Mouse (Mus musculus): ENCODE measurements around the gene Hnrnpl.

The Hnrnpl gene

DNA sequence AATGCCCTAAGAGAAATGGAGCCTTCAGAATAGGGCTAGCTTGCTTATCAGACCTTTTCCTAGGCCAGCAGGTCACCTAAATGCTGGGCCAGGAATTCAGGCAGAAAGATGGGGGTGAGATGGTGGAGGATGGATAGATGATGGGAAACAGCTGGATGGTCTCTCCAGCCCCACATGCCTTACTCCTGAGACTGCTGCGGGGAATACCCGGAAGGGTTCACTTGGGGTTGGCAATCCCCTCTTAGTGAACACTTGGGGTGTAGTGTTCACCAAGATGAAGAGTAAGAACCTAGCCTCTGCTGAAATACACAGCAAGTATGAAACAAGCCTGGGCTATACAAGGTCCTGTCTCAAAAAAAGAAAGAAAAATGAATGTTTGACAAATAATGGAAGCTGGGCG, 19.1 kb upstream of the Hnrnpl start:
- no peak for DNase-seq (ENCODE audit: low read depth in 2 of 2, low spot score in 2 of 2)

DNA sequence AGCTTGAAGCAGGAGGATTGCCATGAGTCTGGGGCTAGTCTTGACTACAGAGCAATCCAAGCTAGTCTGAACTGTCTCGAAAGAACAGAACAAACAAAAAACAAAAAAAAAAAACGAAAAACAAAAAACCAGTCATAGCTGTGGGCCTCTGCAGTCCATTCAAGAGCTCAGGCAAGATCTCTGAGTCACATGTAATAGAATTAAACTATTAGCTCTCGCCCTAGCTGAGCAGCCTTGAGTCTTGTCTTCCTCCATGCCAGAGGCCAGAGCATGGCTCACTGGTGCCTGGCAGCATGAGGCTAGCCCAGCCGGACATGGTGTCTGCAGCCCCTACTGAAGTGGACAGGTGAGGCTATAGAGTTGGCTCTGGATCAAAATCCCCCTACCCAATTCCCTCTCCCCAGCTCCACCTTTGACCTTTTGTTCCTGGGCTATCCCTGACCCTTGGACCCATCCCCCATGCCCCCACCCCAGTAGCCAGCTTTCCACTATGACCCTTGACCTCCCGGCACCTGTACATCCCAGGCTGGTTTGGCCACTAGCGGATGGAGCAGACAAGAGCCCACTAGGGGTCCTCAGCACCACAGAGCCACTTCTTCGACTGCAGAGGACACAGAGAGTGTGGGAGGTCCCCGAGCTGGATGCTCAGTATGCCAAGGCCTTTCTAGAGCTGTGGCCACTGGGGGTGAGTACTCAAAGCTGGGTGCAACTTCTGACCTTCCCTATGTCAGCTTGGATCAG, 18.1 kb upstream of the Hnrnpl start:
- no peak for DNase-seq (ENCODE audit: low read depth in 2 of 2, low spot score in 2 of 2)

DNA sequence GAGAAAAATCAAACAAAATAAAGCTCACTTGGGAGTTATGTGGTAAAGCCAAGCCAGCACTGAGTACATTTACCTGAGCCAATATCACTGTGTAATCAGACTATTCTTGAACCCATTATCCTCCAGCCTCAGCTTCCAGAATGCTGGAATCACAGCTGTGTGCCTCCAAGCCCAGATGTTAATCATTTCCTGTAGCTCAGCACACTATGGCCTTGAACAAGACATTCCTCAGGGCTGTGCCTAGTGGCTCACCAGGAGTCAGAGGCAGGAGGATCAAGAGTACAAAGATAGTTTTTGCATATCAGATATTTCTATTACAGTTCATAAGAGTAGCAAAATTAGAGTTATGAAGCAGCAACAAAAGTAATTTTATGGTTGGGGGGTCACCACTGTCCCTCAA, 16.6 kb upstream of the Hnrnpl start:
- DNase-seq (ENCODE audit: low read depth in 2 of 2, low spot score in 2 of 2) = no peak

DNA sequence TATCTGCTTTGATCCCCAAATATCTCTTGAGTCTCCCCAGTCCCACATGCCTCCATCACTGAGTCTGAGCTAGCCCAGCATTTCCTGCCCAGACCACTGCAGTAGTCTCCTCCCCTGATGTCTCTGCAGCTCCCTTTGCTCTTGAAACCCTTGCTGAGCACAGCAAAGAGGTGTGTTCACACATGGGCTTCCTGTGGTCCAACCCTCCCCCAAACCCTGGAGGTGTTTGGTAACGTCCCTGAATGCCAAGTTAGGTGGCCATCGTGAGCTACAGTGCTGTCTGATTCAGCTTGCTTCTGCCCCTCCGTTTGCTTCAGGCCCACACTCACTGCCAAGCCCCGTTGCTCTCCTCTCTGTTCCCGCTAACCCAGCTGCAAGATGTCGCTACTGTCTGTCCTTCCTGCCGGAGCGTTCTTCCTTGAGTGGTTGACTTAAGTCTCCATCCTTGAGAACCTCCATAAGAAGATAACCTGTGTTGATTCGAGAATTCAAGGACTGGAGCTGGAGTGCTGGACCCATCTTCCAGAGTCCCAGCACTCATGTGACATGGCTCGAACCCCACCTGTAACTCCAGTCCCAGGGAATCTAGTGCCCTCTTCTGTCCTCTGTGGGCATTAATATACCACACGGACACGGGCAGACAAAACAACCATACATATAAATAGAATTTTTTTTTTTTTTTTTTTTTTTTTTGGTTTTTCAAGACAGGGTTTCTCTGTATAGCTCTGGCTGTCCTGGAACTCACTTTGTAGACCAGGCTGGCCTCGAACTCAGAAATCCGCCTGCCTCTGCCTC, 15.8 kb upstream of the Hnrnpl start:
- peak; percentile 53 to 59 for DNase-seq (ENCODE audit: low read depth in 2 of 2, low spot score in 2 of 2)

DNA sequence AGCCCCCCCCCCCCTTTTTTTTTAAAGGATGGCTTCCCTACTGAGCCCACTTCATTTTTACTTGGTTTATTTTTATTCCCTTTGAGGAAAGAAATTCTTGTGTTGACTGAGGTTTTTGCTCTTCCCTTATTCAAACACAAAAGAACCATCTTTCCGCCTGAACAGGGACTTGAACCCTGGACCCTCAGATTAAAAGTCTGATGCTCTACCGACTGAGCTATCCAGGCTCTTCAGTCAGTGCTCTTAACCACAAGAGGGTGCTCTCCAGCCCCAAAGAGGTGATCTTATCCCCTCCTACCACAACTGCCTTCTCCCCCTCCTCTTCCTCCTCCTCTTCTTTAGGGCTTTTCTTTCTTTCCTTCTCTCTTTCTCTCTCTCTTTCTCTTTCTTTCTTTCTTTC, 14.5 kb upstream of the Hnrnpl start:
- DNase-seq (ENCODE audit: low read depth in 2 of 2, low spot score in 2 of 2) = no peak

DNA sequence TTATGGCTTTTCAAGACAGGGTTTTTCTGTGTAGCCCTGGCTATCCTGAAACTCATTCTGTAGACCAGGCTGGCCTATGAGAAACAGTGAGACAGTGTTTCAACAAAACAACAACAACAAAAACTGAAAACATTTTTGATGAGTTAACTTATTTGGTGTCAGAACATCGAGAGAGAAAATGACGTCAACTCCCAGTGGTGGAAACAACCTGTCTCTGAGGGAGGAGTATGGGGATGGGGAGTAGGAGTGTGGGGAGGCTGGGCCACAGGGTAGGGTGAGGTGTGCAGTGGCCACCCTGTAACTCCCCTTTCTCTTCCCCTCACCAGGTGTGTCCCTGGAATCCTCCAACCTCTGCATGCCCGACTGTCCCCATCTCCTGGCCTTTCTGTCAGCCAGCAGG, 13.8 kb upstream of the Hnrnpl start:
- DNase-seq (ENCODE audit: low read depth in 2 of 2, low spot score in 2 of 2) = no peak

DNA sequence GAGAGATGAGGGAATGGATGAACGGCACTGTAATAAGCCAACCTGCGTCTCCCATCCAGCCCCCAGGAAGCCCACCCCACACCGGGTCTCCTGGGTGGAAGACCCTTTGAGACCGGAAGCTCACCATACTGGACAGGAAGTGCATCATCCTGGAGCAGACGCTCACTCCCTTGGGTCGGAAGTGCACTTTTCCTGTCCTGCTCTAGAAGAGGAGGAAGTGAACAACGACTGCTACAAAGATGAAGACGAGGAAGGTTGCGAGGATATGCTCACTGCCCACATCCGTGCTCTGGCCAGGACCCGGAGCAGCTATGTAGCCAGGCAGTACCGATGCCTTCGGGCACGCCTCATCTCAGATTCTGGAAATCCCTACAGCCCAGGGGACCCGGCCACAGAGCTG, 12.5 kb upstream of the Hnrnpl start:
- DNase-seq (ENCODE audit: low read depth in 2 of 2, low spot score in 2 of 2) = no peak

DNA sequence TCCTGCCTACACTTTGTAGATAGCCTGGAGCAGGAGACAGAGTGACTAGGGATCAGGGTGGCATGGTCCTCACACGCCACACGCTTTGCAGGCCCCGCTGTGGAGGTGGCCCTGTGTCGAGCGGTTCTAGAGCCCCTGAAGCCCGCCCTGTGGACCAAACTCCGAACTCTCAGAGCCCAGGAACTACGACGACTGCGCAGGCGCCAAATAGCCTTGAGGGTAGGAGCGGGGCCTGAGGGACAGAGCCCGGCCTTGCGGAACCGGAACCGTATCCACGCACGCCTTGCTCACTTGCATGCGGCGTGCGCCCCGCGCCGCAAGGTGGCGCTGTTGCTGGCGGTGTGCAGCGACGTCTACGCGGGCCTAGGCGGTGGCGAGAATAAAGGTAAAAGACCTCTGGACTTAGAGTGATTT, 11.8 kb upstream of the Hnrnpl start:
- peak; percentile 69 for DNase-seq (ENCODE audit: low read depth in 2 of 2, low spot score in 2 of 2)

DNA sequence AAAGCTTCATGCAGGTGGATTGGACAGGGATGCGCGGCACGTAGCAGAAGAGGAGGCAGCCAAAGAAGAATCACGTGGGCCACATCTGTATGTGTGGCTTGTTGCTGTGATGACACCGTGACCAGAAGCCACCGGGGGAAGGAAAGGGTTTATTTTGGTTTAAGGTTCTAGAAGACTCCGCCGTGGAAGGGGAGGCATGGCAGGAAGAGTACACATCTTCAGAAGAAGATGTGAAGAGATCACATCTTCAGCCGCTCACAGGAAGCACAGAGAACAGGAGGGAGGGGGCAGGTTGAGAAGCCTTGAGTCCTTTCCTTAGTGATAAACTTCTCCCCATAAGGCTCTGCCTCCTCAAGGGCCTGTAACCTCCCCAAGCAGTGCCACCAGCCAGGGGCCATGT, 8.3 kb upstream of the Hnrnpl start:
- no peak for DNase-seq (ENCODE audit: low read depth in 2 of 2, low spot score in 2 of 2)

DNA sequence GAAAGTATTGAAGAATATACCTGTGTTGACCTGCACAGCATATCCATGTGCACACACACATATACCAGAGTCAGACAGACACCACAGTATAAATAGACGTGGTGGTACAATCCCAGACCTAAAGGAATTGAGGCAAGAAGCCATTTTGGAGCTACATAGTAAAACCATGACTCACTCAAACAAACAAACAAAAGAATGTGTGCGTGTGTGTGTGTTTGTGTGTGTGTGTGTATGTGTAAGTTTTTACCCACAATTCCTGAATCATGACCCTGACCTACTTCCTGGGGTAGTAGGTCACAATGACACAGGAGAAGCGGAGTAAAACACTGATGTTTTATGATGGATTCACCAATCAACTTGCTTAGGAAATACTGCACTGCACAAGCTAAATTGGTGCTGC, 6.9 kb upstream of the Hnrnpl start:
- no peak for DNase-seq (ENCODE audit: low read depth in 2 of 2, low spot score in 2 of 2)

DNA sequence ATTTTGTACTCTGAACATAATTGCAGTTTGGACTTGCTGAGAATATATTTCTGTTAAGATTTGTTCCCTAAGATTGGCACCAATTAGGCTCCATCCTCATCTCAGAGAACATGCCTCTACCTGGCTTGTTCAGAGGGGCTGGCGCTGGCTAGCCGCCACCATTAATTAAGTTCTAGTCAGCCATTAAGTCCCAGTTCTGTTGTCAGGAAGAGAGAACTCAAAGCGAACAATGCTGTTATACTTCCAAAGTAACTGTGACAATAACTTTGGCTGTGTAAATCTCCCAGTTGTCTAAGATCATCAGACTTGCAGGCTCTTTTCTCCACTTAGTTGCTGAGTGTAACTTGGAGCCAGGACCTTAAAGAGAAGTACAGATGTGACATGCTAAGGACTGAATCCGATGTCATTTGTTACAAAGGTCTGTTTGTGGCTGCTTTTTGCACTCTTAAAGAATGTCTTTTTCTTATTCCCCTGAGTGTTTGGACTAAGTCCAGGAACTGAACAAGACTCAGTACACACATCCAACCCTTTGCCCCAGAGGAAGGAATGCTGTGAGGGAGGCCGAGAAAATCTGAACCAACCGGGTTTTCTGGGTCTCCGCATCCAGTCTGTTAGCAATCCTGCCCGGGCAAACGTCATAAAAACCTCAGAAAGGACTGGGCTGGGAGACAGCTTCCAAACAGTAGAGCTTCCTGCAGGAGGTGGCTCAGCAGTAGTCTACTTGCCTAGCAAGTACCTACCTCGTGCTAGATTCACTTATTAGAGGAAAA, 6.3 kb upstream of the Hnrnpl start:
- no peak for DNase-seq (ENCODE audit: low read depth in 2 of 2, low spot score in 2 of 2)

DNA sequence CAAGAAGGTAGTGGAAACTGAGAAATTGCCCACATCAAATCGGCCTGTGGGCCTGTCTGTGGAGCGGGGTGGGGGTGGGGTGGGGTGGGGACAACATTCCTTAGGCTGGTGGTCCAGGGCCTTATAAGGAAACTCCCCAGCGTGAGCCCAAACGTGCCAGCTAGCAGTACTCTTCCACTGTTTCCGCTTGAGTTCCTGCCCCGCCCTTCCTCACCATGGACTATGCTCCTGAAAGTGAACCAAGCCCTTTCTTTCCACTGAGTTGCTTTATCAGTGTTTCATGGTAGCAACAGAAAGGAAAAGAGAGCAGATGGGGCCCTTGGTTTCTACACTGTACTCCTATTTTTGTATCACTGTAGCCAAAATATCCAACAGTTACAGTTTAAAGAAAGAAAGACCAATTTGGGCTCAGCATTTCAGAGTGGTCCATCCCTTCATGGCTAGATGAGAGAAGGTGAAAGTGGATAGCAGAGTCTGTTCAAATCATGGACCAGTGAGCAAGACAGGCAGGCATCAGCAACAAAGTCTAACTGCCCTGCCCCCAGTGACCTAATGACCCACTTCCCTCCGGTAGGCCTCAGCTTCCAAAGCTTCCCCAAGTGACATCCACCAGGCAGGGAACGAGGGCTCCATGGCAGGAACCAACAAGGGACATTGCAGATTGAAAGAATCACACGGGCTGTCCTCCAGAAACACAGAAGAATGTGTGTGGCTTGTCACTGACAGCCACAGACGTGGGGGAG, 5.3 kb upstream of the Hnrnpl start:
- DNase-seq (ENCODE audit: low read depth in 2 of 2, low spot score in 2 of 2) = no peak

DNA sequence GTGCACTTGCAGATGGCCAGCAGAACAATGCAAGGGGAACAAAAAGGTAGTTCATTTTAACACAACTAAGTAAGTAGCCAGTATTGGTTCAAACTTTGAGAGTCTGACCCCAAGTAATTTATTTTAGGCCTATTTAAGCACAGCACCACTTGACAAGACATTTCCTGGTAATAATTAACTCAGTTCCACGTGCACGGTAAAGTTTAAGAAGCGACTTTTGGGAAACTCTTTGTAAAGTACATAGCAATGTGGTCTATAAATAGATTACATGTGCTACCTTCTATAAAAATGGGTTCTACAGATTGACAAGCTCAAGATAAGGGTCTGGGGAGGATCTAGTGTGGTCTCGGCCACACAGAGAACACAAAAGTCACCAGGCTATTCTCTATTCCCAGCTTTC, 4.6 kb upstream of the Hnrnpl start:
- no peak for DNase-seq (ENCODE audit: low read depth in 2 of 2, low spot score in 2 of 2)

DNA sequence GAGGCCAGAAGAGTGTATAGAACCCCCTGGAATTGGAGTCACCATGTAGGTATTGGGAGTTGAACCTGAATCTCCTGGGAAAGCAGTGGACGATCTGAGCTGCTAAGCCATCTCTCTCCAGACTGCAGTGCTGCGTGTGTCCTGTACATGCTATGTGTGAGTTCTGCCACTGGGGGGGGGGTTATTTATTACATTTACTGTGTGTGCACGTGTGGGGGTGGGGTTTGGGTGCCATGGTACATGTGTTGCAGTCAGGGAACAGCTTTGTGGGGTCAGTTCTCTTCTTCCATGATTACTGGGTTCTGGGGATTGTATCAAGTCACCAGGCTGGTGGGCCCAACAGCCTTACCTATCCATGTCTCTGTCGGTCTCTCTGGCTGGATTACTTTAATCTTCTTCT, 1.5 kb upstream of the Hnrnpl start:
- DNase-seq (ENCODE audit: low read depth in 2 of 2, low spot score in 2 of 2) = no peak

DNA sequence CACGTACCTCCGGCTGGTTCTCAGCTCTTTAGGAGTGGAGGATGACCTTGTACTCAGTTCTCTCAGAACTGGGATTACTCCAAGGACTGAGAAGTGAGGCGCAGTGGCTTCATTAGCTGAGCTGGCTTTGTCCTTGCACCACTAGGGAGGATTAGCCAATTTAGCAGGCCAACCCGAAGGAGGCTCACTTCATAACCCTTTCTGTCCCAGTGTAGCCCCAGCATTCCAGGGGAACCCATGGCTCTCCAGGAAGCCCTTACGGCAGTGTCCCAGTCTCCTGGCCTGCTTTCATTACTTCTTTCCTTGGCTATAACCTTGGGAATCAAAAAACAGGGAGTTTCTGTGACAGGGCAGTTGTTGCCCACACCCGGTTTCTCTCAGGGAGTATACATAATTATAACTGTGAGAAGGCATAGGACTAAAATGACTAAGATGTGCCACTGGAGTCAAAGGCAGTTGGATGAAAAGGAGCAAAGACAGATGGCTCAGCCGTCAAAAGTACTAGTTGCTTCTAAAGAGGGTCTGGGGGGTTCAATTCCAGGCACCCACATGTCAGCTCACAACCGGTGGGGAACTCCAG, 610 bp upstream of the Hnrnpl start:
- DNase-seq (ENCODE audit: low read depth in 2 of 2, low spot score in 2 of 2) = no peak

DNA sequence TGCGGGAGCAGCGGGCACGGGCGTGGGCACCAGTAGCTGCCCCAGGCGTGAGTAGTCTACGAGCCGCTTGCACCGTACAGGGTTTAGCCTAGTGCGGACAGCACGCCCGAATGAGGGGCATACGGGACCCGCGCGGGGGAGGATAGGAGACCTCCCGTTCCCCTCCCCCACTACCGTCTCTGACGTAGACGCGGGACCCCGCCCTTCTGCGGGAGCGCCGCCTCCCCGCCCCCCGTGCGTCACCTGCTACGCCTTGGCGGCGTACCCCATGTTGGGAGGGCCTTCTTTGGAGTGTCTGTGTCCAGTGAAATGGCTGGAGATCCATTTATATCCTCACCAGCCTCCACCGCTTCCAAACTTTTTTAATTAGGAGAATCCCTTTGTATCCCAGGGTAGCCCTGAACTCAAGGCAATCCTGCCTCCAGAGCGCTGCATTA, 634 bp downstream of the Hnrnpl start:
- peak; percentile 88 to 94 for DNase-seq (ENCODE audit: low read depth in 2 of 2, low spot score in 2 of 2)

DNA sequence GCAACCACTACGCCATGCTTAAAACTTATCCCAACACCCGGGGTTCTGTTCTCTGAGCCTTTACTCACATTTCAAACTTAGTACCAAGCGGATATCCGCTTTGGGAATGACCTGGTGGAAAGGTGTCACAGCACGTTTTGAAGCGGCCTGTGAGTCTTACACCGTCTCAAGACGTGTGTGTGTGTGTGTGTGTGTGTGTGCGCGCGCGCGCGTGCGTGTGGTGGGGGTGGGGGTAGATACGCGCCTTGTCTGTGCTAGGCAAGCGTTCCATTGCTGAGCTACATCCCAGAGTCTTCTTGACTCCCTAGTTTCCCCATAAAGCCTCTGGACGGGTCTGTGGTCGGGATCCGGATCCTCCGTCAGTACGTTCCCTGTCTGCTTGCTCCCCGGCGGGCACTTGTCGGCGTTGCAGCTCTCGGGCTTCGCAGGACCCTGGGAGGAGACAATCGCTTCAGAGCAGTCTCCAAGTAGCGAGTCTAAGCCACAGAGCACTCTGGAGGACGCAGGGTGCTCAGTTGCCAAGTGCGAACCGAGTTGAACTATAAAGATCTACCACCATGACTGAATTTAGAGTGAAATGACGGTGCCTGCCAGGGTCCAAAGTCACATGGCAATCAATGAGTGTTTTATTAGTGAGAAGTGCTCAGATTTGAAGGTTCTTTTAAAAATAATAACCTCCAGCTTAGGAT, 1.2 kb downstream of the Hnrnpl start:
- DNase-seq (ENCODE audit: low read depth in 2 of 2, low spot score in 2 of 2) = peak; percentile 40 to 42

DNA sequence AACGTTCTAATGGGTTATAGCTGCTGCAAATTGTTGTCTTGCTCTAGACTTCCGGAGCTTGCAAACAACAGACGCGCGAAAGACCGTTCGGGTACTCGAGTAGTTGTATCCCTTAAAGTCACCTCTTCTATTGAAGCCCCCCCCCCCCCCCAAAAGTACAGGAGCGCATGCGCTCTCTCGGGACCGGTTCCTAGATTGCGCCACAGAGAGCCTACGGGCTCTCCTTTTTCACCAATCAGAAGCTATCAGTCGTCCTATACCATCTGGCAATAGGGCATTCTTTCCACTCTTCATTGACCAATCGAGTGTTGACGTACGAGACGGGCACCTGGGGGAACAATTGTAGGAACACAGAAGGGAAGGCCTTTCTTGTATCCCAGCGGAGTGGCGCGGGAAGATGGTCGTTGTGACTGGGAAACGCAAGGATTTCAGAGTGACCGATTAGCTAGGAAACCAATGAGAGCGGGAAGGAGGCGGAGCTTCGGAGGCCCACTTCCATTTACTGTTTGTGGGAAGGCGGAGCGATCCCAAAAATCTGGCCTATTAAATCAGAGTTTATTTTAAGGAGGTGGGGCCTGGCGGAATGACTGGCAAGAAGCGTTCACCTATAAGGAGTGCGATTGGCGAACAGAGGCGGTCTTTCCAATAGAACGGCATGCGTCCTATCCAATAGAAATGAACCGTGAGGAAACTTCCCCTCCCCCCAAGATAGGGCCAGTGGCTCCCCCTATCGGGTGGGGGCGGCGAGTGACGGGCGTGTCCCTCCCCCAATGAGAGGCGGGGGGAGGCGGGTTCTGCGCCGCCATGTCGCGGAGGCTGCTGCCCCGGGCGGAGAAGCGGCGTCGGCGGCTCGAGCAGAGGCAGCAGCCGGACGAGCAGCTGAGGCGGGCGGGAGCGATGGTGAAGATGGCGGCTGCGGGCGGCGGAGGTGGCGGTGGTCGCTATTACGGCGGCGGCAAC, 2.0 kb downstream of the Hnrnpl start:
- peak; percentile 100 for DNase-seq (ENCODE audit: low read depth in 2 of 2, low spot score in 2 of 2)

DNA sequence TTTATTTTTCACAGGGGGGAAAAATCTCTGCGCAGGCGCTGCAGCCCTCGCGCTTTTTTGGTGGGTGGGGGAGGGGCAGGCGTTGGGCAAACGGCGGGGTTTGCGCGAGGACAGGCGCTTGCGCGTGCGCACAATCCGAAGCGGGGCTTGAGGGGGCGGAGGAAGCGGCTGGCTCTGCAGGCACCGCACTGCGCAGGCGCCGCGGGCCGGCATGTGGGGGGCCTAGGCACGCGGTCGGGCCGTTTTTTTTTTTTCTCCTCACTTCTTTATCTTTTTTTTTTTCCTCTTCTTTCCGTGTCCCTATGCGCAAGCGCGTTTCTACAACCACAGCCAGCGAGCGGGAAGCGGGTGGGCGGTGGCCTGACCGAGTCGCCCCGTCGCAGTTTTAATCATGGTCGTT, 2.9 kb downstream of the Hnrnpl start:
- peak; percentile 88 to 90 for DNase-seq (ENCODE audit: low read depth in 2 of 2, low spot score in 2 of 2)

Data from CD8-positive naive resting alpha-beta T cell, adult 2 months (primary cell).